Mouse (Mus musculus) intestine, postnatal 0 days (tissue): Measurements from ENCODE around the gene Frmd4b. TPM values are rescaled to one million over a fixed set of nuclear protein-coding genes. Genes with fewer than 3 reads are reported as not detected.
A peak's percentile ranks its signal among the peaks of the same experiment; 100 is the strongest.

Experiments used
- ATAC-seq: fragments of 200-750 bp; cut with Nextera tagmentation; 2 replicates; pipeline ENCODE4 v1.8.0; 2017; ENCODE audit warnings: mild to moderate bottlenecking, moderate TSS enrichment, moderate library complexity
- H3K27ac ChIP-seq: fragments of 300-500 bp; sonication (generic); 2 replicates; pipeline ENCODE4 v1.5.1; 2014; ENCODE audit warnings: mild to moderate bottlenecking, low read depth, low read length, moderate library complexity
- H3K27me3 ChIP-seq: fragments of 300-500 bp; sonication (generic); replicated peaks from 2 replicates; pipeline ENCODE4 v1.6.1; 2014; ENCODE audit warnings: low read length, mixed read lengths; ENCODE audit not compliant: control insufficient read depth, insufficient read depth
- H3K36me3 ChIP-seq: fragments of 300-500 bp; sonication (generic); 2 replicates; pipeline ENCODE4 v1.6.1; 2014; ENCODE audit warnings: mild to moderate bottlenecking, moderate library complexity; ENCODE audit not compliant: control insufficient read depth, insufficient read depth
- H3K4me1 ChIP-seq: fragments of 300-500 bp; sonication (generic); replicated peaks from 2 replicates; pipeline ENCODE4 v1.6.1; 2014; ENCODE audit warnings: antibody characterized with exemption, low read length, mixed read lengths; ENCODE audit not compliant: control insufficient read depth, insufficient read depth
- H3K4me2 ChIP-seq: fragments of 300-500 bp; sonication (generic); replicated peaks from 2 replicates; pipeline ENCODE4 v1.6.1; 2014; ENCODE audit warnings: low read depth, mild to moderate bottlenecking, moderate library complexity
- H3K4me3 ChIP-seq: fragments of 300-500 bp; sonication (generic); 2 replicates; pipeline ENCODE4 v1.5.1; 2014; ENCODE audit warnings: low read depth, low read length
- H3K9ac ChIP-seq: fragments of 300-500 bp; sonication (generic); 2 replicates; pipeline ENCODE4 v1.6.1; 2014; ENCODE audit warnings: mild to moderate bottlenecking, low read depth, low read length
- H3K9me3 ChIP-seq: fragments of 300-500 bp; sonication (generic); 2 replicates; pipeline ENCODE4 v1.6.1; 2016; ENCODE audit warnings: mixed run types; ENCODE audit not compliant: control insufficient read depth
- CTCF ChIP-seq: sonication (generic); IDR thresholded peaks from 2 replicates; pipeline ENCODE4 v1.5.1; 2016; ENCODE audit warnings: low read depth, mild to moderate bottlenecking, control low read depth, antibody characterized with exemption, moderate library complexity
- WGBS: fragments of 180-500 bp; shearing (Covaris S2); extraction: QIAGEN DNeasy Blood & Tissue Kit; methylation state at CpG from one replicate; pipeline ENCODE4 v1.1.7; 2014; 5-methylcytosine and 5-hydroxymethylcytosine counted together
- polyA plus RNA-seq: library from polyadenylated mRNA; unstranded; fragments of >200 nt; fragmentation: Nextera tagmentation; extraction: Ambion mirVana; gene quantifications from 2 replicates; pipeline ENCODE4 v1.2.1, GENCODE M21; 2015

Frmd4b gene
- polyA plus RNA-seq, 1 experiment from 2014 or later: 5.1 TPM

GRCm38 (mm10) chr6:97508480-97508879 lies 108.9 kb downstream of the Frmd4b start:
- Histone ChIP-seq H3K4me3 (no peak overlapping the region), H3K36me3 (no peaks in the 10 kb centered on the region), H3K9me3 (no peaks in the 10 kb centered on the region), H3K27ac (no peak overlapping the region), H3K27me3 (no peaks in the 10 kb centered on the region), H3K9ac (no peak overlapping the region), H3K4me1 (no peaks in the 10 kb centered on the region), H3K4me2 (no peak overlapping the region)
- no peak for TF ChIP-seq CTCF
- WGBS: 89% methylated on average over 6 of the region's 6 CpGs
- no peak for ATAC-seq

DNA sequence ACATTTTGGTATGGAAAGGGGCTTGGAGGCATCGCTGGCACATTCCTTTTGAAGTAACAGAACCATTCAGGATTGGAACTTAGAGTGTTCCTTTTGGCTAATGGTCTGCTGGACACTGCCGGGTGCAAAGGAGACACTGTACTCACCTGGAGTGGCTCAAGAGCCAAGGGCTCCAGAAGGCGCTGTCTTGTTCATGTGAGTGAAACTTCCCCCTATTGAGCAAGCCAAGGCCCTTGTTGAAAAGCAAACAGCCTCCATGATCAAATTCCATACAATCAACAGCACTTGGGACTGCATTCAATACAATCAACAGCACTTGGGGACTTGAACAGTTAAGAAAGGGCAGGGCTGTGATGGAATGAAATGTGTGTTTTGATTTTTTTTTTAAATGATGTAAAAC lies 109.4 kb downstream of the Frmd4b start:
- Histone ChIP-seq H3K4me1 (no peaks in the 10 kb centered on the region), H3K9ac (no peak overlapping the region), H3K36me3 (no peaks in the 10 kb centered on the region), H3K4me3 (no peak overlapping the region), H3K27ac (no peak overlapping the region), H3K4me2 (no peak overlapping the region), H3K27me3 (no peaks in the 10 kb centered on the region), H3K9me3 (no peaks in the 10 kb centered on the region)
- no peak for ATAC-seq
- 86% methylated on average over 3 of the region's 3 CpGs for WGBS
- no peak for TF ChIP-seq CTCF

- TF ChIP-seq CTCF: no peak
- no peak overlapping the region for H3K4me3 ChIP-seq
- no peaks in the 10 kb centered on the region for H3K4me1 ChIP-seq
- no peaks in the 10 kb centered on the region for H3K9me3 ChIP-seq
- ATAC-seq: no peak
- H3K4me2 ChIP-seq: peak overlapping the region; percentile 14; the same call in 1 of the 2 replicates
- H3K27me3 ChIP-seq: no peaks in the 10 kb centered on the region
- H3K36me3 ChIP-seq: no peaks in the 10 kb centered on the region
- H3K9ac ChIP-seq: no peak overlapping the region
- H3K27ac ChIP-seq: no peak overlapping the region
- WGBS: 14% methylated on average over 15 of the region's 15 CpGs
Measured at GRCm38 (mm10) chr6:97506141-97506650, 111.1 kb downstream of the Frmd4b start.

DNA sequence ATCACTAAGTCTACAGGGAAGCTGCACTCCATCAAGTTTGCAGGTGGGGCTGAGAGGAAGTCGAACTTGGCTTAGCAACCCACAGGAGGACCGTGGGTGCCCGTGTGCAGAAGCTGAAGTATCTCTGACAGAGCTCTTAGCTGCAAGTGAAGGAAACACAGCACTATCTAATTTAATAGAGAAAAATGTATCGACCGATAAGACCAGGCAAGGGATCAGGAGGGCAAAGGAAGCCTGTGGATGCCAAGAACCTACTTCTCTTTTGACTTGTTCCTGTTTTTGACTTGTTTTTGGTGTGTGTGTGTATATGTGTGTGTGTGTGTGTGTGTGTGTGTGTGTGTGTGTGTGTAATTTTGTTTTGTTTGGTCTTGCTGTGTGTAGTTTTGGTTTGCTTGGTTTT lies 112.7 kb downstream of the Frmd4b start:
- no peak overlapping the region for H3K4me3 ChIP-seq
- no peak for TF ChIP-seq CTCF
- no peak overlapping the region for H3K27ac ChIP-seq
- H3K9ac ChIP-seq: no peak overlapping the region
- H3K27me3 ChIP-seq: no peaks in the 10 kb centered on the region
- WGBS: 70% methylated on average over 5 of the region's 5 CpGs
- no peaks in the 10 kb centered on the region for H3K36me3 ChIP-seq
- no peak overlapping the region for H3K4me2 ChIP-seq
- H3K4me1 ChIP-seq: no peaks in the 10 kb centered on the region
- H3K9me3 ChIP-seq: no peaks in the 10 kb centered on the region
- no peak for ATAC-seq

GRCm38 (mm10) chr6:97501000-97501399 lies 116.3 kb downstream of the Frmd4b start:
- Histone ChIP-seq H3K4me1 (no peaks in the 10 kb centered on the region), H3K36me3 (no peaks in the 10 kb centered on the region), H3K9ac (no peak overlapping the region), H3K27ac (no peak overlapping the region), H3K4me3 (no peak overlapping the region), H3K9me3 (no peaks in the 10 kb centered on the region), H3K27me3 (no peaks in the 10 kb centered on the region), H3K4me2 (no peak overlapping the region)
- WGBS: 85% methylated on average over 7 of the region's 7 CpGs
- TF ChIP-seq CTCF: peak; percentile 43
- no peak for ATAC-seq

DNA sequence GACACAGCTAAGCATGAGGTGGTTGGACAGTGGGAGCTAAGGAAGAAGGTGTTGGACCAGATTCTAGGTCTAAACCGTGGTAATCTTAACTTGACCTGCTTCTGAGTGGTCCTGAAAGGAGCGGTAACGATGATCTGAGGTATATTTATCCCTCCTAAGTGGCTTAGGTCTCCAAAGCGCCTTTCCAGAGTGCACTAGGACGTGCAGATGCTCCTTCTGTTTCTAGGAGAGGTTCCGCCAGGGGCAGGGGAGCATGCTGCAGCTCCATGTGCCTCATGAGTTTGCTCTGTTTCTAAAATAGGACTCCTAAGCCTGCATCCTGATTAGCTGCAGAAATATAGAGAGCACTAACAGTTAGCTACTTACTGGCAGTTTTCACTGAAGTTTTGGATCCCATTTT lies 117.1 kb downstream of the Frmd4b start:
- Histone ChIP-seq H3K4me3 (no peak overlapping the region), H3K4me1 (no peaks in the 10 kb centered on the region), H3K27ac (no peak overlapping the region), H3K4me2 (no peak overlapping the region), H3K9me3 (no peaks in the 10 kb centered on the region), H3K9ac (no peak overlapping the region), H3K27me3 (no peaks in the 10 kb centered on the region), H3K36me3 (no peaks in the 10 kb centered on the region)
- no peak for ATAC-seq
- 88% methylated on average over 6 of the region's 6 CpGs for WGBS
- TF ChIP-seq CTCF: no peak

- Histone ChIP-seq H3K4me2 (no peak overlapping the region), H3K27me3 (no peaks in the 10 kb centered on the region), H3K9ac (no peak overlapping the region), H3K27ac (no peak overlapping the region), H3K36me3 (no peaks in the 10 kb centered on the region), H3K4me1 (no peaks in the 10 kb centered on the region), H3K4me3 (no peak overlapping the region), H3K9me3 (no peaks in the 10 kb centered on the region)
- TF ChIP-seq CTCF: no peak
- no peak for ATAC-seq
- 81% methylated on average over 1 of the region's 1 CpGs for WGBS
Measured at GRCm38 (mm10) chr6:97496002-97496401, 121.3 kb downstream of the Frmd4b start.
